Mouse (Mus musculus): ENCODE measurements around the gene Copb1. TPM values are rescaled to one million over a fixed set of nuclear protein-coding genes. Genes with fewer than 3 reads are reported as not detected.

Gene Copb1
- total RNA-seq, 2 experiments from 2014 or later: 20.3 to 23.3 TPM

DNA sequence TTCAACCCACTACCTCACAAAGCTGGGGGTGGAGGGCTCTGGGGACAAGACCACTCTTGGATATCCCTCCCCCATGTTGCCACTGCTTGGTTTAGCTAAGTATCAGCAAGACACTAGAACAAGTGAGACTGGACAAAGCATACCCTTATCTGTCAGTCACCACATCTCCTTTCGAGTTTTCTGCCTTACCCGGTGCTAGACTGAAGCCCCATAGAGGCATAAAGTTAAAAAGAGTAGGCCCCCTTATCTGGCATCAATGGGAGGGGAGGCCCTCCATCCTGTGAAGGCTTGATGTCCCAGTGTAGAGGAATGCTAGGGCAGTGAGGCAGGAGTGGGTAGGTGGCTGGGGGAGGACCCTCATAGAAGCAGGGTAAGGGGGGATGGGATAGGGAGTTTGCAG lies 77.9 kb downstream of the Copb1 start:
- intact Hi-C loops (cut with DNase I): no loop called here
- no peak for DNase-seq

DNA sequence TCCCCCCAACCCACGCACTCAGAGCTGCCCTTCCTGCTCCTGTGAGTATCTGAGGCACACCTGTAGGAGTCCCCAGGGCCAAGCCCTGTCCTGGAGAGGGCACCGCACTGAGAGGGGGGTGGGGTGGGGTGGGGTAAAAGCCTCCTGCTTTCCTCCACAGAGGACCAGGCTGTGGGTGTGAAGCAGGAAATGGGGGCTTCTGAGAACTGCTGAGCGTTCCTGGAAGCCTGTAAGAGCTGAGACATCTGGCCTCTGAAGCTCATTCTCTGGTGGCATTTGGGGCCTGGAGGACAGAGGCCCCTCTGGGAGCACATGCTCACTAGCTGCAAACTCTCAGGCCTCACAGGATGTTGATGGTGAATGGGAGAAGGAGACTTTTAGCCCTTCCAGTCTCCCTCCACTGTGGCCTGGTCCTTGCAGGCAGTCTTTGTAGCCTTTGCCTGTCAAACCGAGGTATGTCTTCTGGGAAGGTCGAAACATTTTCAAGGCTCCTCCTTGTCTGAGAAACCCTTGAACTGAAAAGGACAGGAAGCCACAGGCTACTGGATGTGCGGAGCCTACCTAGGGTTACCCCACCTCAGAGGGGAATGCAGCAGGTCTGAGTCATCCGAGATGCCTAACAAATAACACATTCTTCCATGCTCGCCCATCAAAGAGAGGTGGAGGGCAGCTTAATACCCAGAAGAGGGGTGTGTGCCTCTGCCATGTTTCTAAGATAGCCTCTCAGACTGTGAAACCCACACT lies 83.0 kb downstream of the Copb1 start:
- intact Hi-C loops (cut with DNase I): no loop called here
- DNase-seq: no peak

DNA sequence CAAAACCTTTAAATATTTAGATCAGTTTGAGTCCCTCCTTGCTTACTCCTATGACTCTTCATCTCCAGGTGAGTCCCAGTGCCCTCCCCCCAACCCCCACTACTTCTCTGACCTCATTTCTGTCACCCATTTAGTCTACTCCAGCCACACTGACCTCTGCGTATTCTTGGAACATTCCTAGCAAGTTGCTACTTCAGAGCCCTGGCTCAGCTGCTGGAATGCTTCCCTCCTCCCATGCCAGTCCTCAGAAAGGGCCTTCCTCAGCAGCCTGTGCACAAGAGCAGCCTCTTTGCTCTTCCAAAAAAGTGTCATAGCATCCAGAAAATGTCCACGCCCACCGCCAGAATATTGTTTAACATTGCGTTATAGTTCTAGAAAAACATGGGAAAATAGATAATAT lies 84.5 kb downstream of the Copb1 start:
- intact Hi-C loops (cut with DNase I): no loop called here
- DNase-seq: no peak

DNA sequence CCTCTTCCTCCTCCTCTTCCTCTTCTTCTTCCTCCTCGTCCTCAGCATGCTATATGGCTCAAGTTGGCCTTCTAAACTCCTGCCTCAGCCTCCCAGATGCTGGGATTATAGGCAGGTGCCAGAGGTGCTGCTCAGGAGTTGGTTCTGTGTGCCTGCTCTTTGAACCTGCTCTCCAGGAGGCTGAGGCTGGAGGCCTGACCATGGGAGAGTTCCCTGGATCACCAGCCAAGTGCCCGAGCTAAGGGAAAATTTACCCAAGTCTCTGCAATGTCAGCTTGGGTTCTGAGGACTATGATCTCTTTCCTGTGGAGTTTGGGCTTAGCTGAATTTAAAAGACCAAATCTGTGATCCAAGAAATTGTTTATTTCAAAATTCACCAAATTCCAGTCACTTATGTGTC lies 85.1 kb downstream of the Copb1 start:
- no peak for DNase-seq
- intact Hi-C loops (cut with DNase I): no loop called here

Other genes starting within 250 kb of the Copb1 start
- gene Rras2, start 136.9 kb downstream of the Copb1 start, total RNA-seq (2021): 10 to 100 TPM; 15.3 to 15.7 TPM
- 10 to 100 TPM; 83.4 to 89.1 TPM for gene Psma1, start 21.4 kb upstream of the Copb1 start, total RNA-seq (2021)
- gene Pde3b, start 160.6 kb upstream of the Copb1 start, total RNA-seq (2021): 1 to 10 TPM; 3.3 to 5.0 TPM

Measured in gastrocnemius, postnatal 36 days (tissue).